Mouse (Mus musculus): Measurements from ENCODE around the gene Tedc1. TPM values are rescaled to one million over a fixed set of nuclear protein-coding genes. Genes with fewer than 3 reads are reported as not detected.

Tedc1 gene
- total RNA-seq (2023), result 10.1 TPM

DNA sequence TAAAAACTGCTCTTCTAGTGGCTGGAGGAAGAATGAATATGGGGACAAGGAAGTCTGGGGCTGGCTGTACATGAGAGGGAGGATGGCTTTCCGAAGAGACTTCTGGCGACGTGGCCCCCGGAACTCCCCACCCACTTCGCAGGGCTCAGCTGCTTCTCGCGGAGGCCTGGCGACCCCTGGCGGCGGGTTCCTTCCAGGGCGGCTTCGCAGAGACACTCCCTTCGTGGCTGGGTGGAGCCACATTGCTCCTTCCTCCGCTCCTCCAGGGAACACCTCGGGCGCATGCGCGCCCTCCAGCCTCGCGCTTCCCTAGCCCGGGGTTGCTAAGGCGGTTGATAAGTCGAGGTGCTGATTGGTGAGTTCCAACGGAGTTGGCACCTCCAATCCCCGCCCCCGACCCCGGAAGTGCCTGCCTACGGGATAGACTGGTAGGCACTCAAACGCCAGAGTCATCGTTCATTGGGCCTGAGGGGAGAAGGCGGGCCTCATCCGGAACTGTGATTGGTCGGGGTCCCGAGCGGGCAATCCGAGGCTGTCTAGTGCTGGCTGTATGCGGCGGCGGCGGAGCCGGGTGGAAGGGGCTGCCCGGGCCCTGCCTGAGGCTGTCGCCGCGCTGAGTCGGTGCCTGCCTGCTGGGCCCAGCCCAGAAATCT is at the start of gene Tedc1:
Tedc1 (plus strand) TSS at position 535 of the 653 bp plus-strand sequence.

DNA sequence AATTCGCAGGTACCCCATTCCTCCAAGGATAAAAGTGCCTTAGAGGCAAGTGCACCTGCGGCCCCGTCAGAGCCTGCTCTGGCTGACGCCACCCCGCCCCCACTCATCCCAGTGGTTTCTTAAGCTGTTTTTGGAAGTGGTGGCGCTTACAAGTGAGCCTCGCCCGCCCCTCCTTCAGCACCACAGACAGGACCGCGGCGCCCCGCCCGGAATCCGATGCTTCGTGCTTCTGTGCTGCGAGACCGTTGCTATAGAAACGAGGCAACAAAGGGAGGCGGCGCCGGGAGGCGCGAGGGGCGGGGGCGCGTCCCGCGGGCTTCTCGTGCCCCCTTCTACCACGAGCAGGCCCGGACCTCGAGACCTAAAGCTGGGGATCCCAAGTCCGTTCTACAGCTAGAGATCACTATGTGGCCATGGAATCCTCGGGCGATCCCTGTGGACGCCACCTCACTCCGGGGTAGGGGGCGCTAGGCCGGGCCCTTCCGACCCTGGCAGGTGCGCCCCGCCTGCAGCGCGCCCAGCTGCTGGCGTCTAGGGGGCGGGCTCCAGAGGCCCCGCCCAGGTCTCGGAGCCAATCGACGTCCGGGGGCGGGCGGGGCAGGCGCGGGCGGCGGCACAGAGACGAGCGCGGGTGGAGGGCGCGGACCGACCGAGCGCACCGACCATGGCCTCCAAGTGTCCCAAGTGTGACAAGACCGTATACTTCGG is 16.2 kb upstream of the Tedc1 start, which contains the start of gene Crip2:
Crip2 (plus strand) TSS at position 329 of the 708 bp plus-strand sequence.

GRCm38 (mm10) chr12:113146112-113147057 is 9.8 kb upstream of the Tedc1 start, which contains the start of gene Crip1:
Crip1 (plus strand) TSS chr12:113146316.

GRCm38 (mm10) chr12:113185442-113186291 is 29.4 kb downstream of the Tedc1 start, which contains the start of gene Tmem121:
Tmem121 (plus strand) TSS chr12:113185930.

Other genes starting within 250 kb of the Tedc1 start
- 9.7 TPM for gene Jag2, start 226.6 kb upstream of the Tedc1 start, total RNA-seq (2023)
- 28.0 TPM for gene Nudt14, start 214.3 kb upstream of the Tedc1 start, total RNA-seq (2023)
- 42.4 TPM for gene Btbd6, start 179.9 kb upstream of the Tedc1 start, total RNA-seq (2023)
- gene Brf1, start 155.7 kb upstream of the Tedc1 start, total RNA-seq (2023), result 220 TPM
- 69.6 TPM for gene Pacs2, start 141.9 kb upstream of the Tedc1 start, total RNA-seq (2023)
- not detected for gene Tex22, start 81.9 kb upstream of the Tedc1 start, total RNA-seq (2023)
- gene Mta1, start 58.1 kb upstream of the Tedc1 start, total RNA-seq (2023), result 79.1 TPM
- gene Crip2, start 16.2 kb upstream of the Tedc1 start, total RNA-seq (2023), result 11.9 TPM
- gene Crip1, start 10.1 kb upstream of the Tedc1 start, total RNA-seq (2023), result 840 TPM
- gene Tmem121, start 29.5 kb downstream of the Tedc1 start, total RNA-seq (2023), result 0.47 TPM